Comparison of ENCODE assay signal across 8 mouse cellular contexts in genomic region chr10:83861574-83862190, GRCm38 (mm10).
DNase-seq lines count a peak whose midpoint lies in the region; ATAC-seq and TF ChIP-seq lines count a peak whose summit lies in the region.

No protein-coding gene starts in this region.

- no peak overlapping the region for H3K4me3 ChIP-seq in lung, embryonic 14.5 days (ENCODE audit: low read depth, low read length)
- no peak overlapping the region for H3K4me3 ChIP-seq in liver, embryonic 12.5 days

- no peak overlapping the region for H3K9ac ChIP-seq in lung, embryonic 14.5 days
- no peak overlapping the region for H3K9ac ChIP-seq in liver, embryonic 12.5 days

- no peaks in the 10 kb centered on the region for H3K27me3 ChIP-seq in lung, embryonic 14.5 days (ENCODE audit: insufficient read depth, low read length)
- 0 out of 2 replicates have a peak, but pooled peaks cover 4% of the 10 kb centered on the region for H3K27me3 ChIP-seq in liver, embryonic 12.5 days (replicated peaks)

- peaks cover 4% of the 10 kb centered on the region for H3K4me1 ChIP-seq in lung, embryonic 14.5 days (ENCODE audit: insufficient read depth)
- no peaks in the 10 kb centered on the region for H3K4me1 ChIP-seq in liver, embryonic 12.5 days

- H3K4me2 ChIP-seq in lung, embryonic 14.5 days: no peak overlapping the region
- H3K4me2 ChIP-seq in liver, embryonic 12.5 days: no peak overlapping the region

- ATAC-seq in lung, embryonic 14.5 days (ENCODE audit: insufficient read depth): no peak
- no peak for ATAC-seq in liver, embryonic 12.5 days

- no peaks in the 10 kb centered on the region for H3K36me3 ChIP-seq in lung, embryonic 14.5 days (ENCODE audit: insufficient read depth)
- no peaks in the 10 kb centered on the region for H3K36me3 ChIP-seq in liver, embryonic 12.5 days

- WGBS in lung, embryonic 14.5 days: 53% methylated on average over 5 of the region's 5 CpGs
- WGBS in liver, embryonic 12.5 days (ENCODE audit: insufficient replicate concordance): 62% methylated on average over 5 of the region's 5 CpGs

- peak; percentile 45 to 64 for DNase-seq in cerebellum, postnatal 10 days
- no peak for DNase-seq in cerebellum, adult 8-10 months
- DNase-seq in layer of hippocampus, adult 11-12 months (ENCODE audit: low spot score): peak; percentile 6
- no peak for DNase-seq in layer of hippocampus, postnatal 25 days (ENCODE audit: extremely low spot score in 1 of 2, low spot score in 1 of 2)
- peak; percentile 25 for DNase-seq in brain, adult 2 months (ENCODE audit: low read depth, low spot score)
- peak; percentile 17 for DNase-seq in lung, embryonic 14.5 days
- no peak for DNase-seq in retina, postnatal 1 day

- no peak for TF ChIP-seq CTCF in lung, embryonic 14.5 days (IDR thresholded peaks at IDR 0.05; ENCODE audit: low read depth)

- H3K9me3 ChIP-seq in lung, embryonic 14.5 days (ENCODE audit: low read depth, low read length): no peaks in the 10 kb centered on the region
- 0 out of 2 replicates have a peak, but pooled peaks cover 3% of the 10 kb centered on the region for H3K9me3 ChIP-seq in liver, embryonic 12.5 days (replicated peaks)

- no peak overlapping the region for H3K27ac ChIP-seq in lung, embryonic 14.5 days (ENCODE audit: low read depth)
- H3K27ac ChIP-seq in liver, embryonic 12.5 days: no peak overlapping the region

Comparison
In these comparisons a context has a peak if more than half of its experiments do, and no peak if none do; other contexts are left out.
1. DNase-seq: peak in cerebellum, postnatal 10 days (2 of 2), layer of hippocampus, adult 11-12 months (single experiment), brain, adult 2 months (single experiment) and lung, embryonic 14.5 days (single experiment); none in cerebellum, adult 8-10 months (single experiment), layer of hippocampus, postnatal 25 days (0 of 2) and retina, postnatal 1 day (single experiment).